Mouse (Mus musculus): ENCODE data around the gene Tmem200b. TPM values are rescaled to one million over a fixed set of nuclear protein-coding genes. Genes with fewer than 3 reads are reported as not detected.
A peak's percentile ranks its signal among the peaks of the same experiment; 100 is the strongest.

The Tmem200b gene
- polyA plus RNA-seq, 1 experiment from 2014 or later: 1.8 TPM

- ATAC-seq (ENCODE audit: low FRiP score, low TSS enrichment): no peak
- H3K9me3 ChIP-seq (ENCODE audit: control insufficient read depth, low read length): no peaks in the 10 kb centered on the region
- WGBS: 68% methylated on average over 10 of the region's 10 CpGs
- no peak overlapping the region for H3K27ac ChIP-seq (replicated peaks)
- TF ChIP-seq EP300 (optimal IDR thresholded peaks at IDR 0.05) (no peak), CTCF (IDR thresholded peaks at IDR 0.05; ENCODE audit: low read depth) (no peak)
- peaks cover 5% of the 10 kb centered on the region; the same call in 1 of the 2 replicates for H3K27me3 ChIP-seq (ENCODE audit: control insufficient read depth, insufficient read depth, low read length)
- H3K4me1 ChIP-seq (replicated peaks; ENCODE audit: control insufficient read depth, insufficient read depth): 0 out of 2 replicates have a peak, but pooled peaks cover 2% of the 10 kb centered on the region
- no peak overlapping the region for H3K9ac ChIP-seq (ENCODE audit: low read length)
- no peak overlapping the region for H3K4me3 ChIP-seq (ENCODE audit: low read depth, low read length)
- no peaks in the 10 kb centered on the region for H3K36me3 ChIP-seq (ENCODE audit: control insufficient read depth, insufficient read depth, low read length)
- no peak overlapping the region for H3K4me2 ChIP-seq (replicated peaks; ENCODE audit: low read depth)
- no peak for DNase-seq (ENCODE audit: low spot score)
Measured at GRCm38 (mm10) chr4:131917010-131917555, 4.5 kb upstream of the Tmem200b start.

- H3K4me1 ChIP-seq (replicated peaks; ENCODE audit: control insufficient read depth, insufficient read depth): 0 out of 2 replicates have a peak, but pooled peaks cover 5% of the 10 kb centered on the region
- no peak overlapping the region for H3K9ac ChIP-seq (ENCODE audit: low read length)
- no peak for TF ChIP-seq EP300 (optimal IDR thresholded peaks at IDR 0.05)
- TF ChIP-seq CTCF (IDR thresholded peaks at IDR 0.05; ENCODE audit: low read depth): no peak
- DNase-seq (ENCODE audit: low spot score): no peak
- ATAC-seq (ENCODE audit: low FRiP score, low TSS enrichment): no peak
- WGBS: 84% methylated on average over 7 of the region's 7 CpGs
- no peak overlapping the region for H3K27ac ChIP-seq (replicated peaks)
- H3K36me3 ChIP-seq (ENCODE audit: control insufficient read depth, insufficient read depth, low read length): no peaks in the 10 kb centered on the region
- no peaks in the 10 kb centered on the region for H3K9me3 ChIP-seq (ENCODE audit: control insufficient read depth, low read length)
- H3K4me2 ChIP-seq (replicated peaks; ENCODE audit: low read depth): no peak overlapping the region
- no peak overlapping the region for H3K4me3 ChIP-seq (ENCODE audit: low read depth, low read length)
- H3K27me3 ChIP-seq (ENCODE audit: control insufficient read depth, insufficient read depth, low read length): peaks cover 5% of the 10 kb centered on the region; the same call in 1 of the 2 replicates
Measured at GRCm38 (mm10) chr4:131918026-131918533, 3.5 kb upstream of the Tmem200b start.

- H3K4me2 ChIP-seq (replicated peaks; ENCODE audit: low read depth): no peak overlapping the region
- 29% methylated on average over 15 of the region's 15 CpGs for WGBS
- DNase-seq (ENCODE audit: low spot score): no peak
Measured at GRCm38 (mm10) chr4:131918711-131919500, 2.7 kb upstream of the Tmem200b start.

GRCm38 (mm10) chr4:131919506-131920140 lies 1.9 kb upstream of the Tmem200b start:
- H3K9me3 ChIP-seq (ENCODE audit: control insufficient read depth, low read length): no peaks in the 10 kb centered on the region
- H3K4me1 ChIP-seq (replicated peaks; ENCODE audit: control insufficient read depth, insufficient read depth): 0 out of 2 replicates have a peak, but pooled peaks cover 5% of the 10 kb centered on the region
- DNase-seq (ENCODE audit: low spot score) (no peak), ATAC-seq (ENCODE audit: low FRiP score, low TSS enrichment) (no peak)
- H3K4me2 ChIP-seq (replicated peaks; ENCODE audit: low read depth): peak overlapping the region; percentile 76
- H3K27ac ChIP-seq (replicated peaks): peak overlapping the region; percentile 89
- H3K9ac ChIP-seq (ENCODE audit: low read length): peak overlapping the region; percentile 70; the same call in 1 of the 2 replicates
- no peaks in the 10 kb centered on the region for H3K36me3 ChIP-seq (ENCODE audit: control insufficient read depth, insufficient read depth, low read length)
- no peak overlapping the region for H3K4me3 ChIP-seq (ENCODE audit: low read depth, low read length)
- H3K27me3 ChIP-seq (ENCODE audit: control insufficient read depth, insufficient read depth, low read length): peaks cover 5% of the 10 kb centered on the region; the same call in 1 of the 2 replicates
- no peak for TF ChIP-seq CTCF (IDR thresholded peaks at IDR 0.05; ENCODE audit: low read depth)
- TF ChIP-seq EP300 (optimal IDR thresholded peaks at IDR 0.05): no peak
- 48% methylated on average over 15 of the region's 15 CpGs for WGBS

More at GRCm38 (mm10) chr4:131918711-131919500, 2.7 kb upstream of the Tmem200b start:
- Histone ChIP-seq H3K9me3 (ENCODE audit: control insufficient read depth, low read length) (no peaks in the 10 kb centered on the region), H3K36me3 (ENCODE audit: control insufficient read depth, insufficient read depth, low read length) (no peaks in the 10 kb centered on the region), H3K4me1 (replicated peaks; ENCODE audit: control insufficient read depth, insufficient read depth) (0 out of 2 replicates have a peak, but pooled peaks cover 5% of the 10 kb centered on the region), H3K27ac (replicated peaks) (no peak overlapping the region), H3K9ac (ENCODE audit: low read length) (no peak overlapping the region), H3K27me3 (ENCODE audit: control insufficient read depth, insufficient read depth, low read length) (peaks cover 5% of the 10 kb centered on the region; the same call in 1 of the 2 replicates), H3K4me3 (ENCODE audit: low read depth, low read length) (no peak overlapping the region)
- TF ChIP-seq EP300 (optimal IDR thresholded peaks at IDR 0.05): no peak
- no peak for TF ChIP-seq CTCF (IDR thresholded peaks at IDR 0.05; ENCODE audit: low read depth)
- ATAC-seq (ENCODE audit: low FRiP score, low TSS enrichment): peak; percentile 23; the same call in 1 of the 2 replicates

GRCm38 (mm10) chr4:131920141-131920594 lies 1.4 kb upstream of the Tmem200b start:
- Histone ChIP-seq H3K27me3 (ENCODE audit: control insufficient read depth, insufficient read depth, low read length) (peaks cover 5% of the 10 kb centered on the region; the same call in 1 of the 2 replicates), H3K9me3 (ENCODE audit: control insufficient read depth, low read length) (no peaks in the 10 kb centered on the region), H3K36me3 (ENCODE audit: control insufficient read depth, insufficient read depth, low read length) (0 out of 2 replicates have a peak, but pooled peaks cover 1% of the 10 kb centered on the region), H3K4me2 (replicated peaks; ENCODE audit: low read depth) (peak overlapping the region; percentile 76), H3K27ac (replicated peaks) (peak overlapping the region; percentile 89), H3K4me3 (ENCODE audit: low read depth, low read length) (peak overlapping the region; percentile 63), H3K4me1 (replicated peaks; ENCODE audit: control insufficient read depth, insufficient read depth) (0 out of 2 replicates have a peak, but pooled peaks cover 5% of the 10 kb centered on the region), H3K9ac (ENCODE audit: low read length) (peak overlapping the region; percentile 70)
- ATAC-seq (ENCODE audit: low FRiP score, low TSS enrichment): peak; percentile 7; the same call in 1 of the 2 replicates
- DNase-seq (ENCODE audit: low spot score): peak; percentile 62
- 7% methylated on average over 32 of the region's 51 CpGs for WGBS
- TF ChIP-seq CTCF (IDR thresholded peaks at IDR 0.05; ENCODE audit: low read depth) (no peak), EP300 (optimal IDR thresholded peaks at IDR 0.05) (no peak)

Data from stomach, postnatal 0 days (tissue).